Mouse (Mus musculus): ENCODE data around the gene C1qtnf6. TPM values are rescaled to one million over a fixed set of nuclear protein-coding genes. Genes with fewer than 3 reads are reported as not detected.

Gene C1qtnf6
- polyA plus RNA-seq, 1 experiment: 3.1 TPM

GRCm38 (mm10) chr15:78520112-78520715 lies 11.0 kb downstream of the C1qtnf6 start:
- Histone ChIP-seq H3K4me1 (ENCODE audit: control insufficient read depth, insufficient read depth, low read length) (peaks cover 10% of the 10 kb centered on the region; the same call in 1 of the 2 replicates), H3K4me3 (replicated peaks; ENCODE audit: insufficient read depth, low read depth, low read length) (no peak overlapping the region), H3K27me3 (ENCODE audit: control insufficient read depth, insufficient read depth, low read length) (no peaks in the 10 kb centered on the region), H3K27ac (ENCODE audit: insufficient read depth, low read length) (no peak overlapping the region)
- WGBS: 47% methylated on average over 13 of the region's 13 CpGs
- DNase-seq: peak in 1 of 2 experiments; percentile 14
- no peak for TF ChIP-seq POLR2A (IDR thresholded peaks at IDR 0.05; ENCODE audit: borderline replicate concordance, insufficient read depth, low read length)
- no peak for TF ChIP-seq CTCF (IDR thresholded peaks at IDR 0.05; ENCODE audit: borderline replicate concordance, insufficient read depth, low read depth, low read length)

- WGBS: 67% methylated on average over 7 of the region's 7 CpGs
- no peak overlapping the region for H3K4me3 ChIP-seq (replicated peaks; ENCODE audit: insufficient read depth, low read depth, low read length)
- TF ChIP-seq CTCF (IDR thresholded peaks at IDR 0.05; ENCODE audit: borderline replicate concordance, insufficient read depth, low read depth, low read length) (no peak), POLR2A (IDR thresholded peaks at IDR 0.05; ENCODE audit: borderline replicate concordance, insufficient read depth, low read length) (no peak)
These were observed 13.0 kb downstream of the C1qtnf6 start for GRCm38 (mm10) chr15:78518221-78518620.

DNA sequence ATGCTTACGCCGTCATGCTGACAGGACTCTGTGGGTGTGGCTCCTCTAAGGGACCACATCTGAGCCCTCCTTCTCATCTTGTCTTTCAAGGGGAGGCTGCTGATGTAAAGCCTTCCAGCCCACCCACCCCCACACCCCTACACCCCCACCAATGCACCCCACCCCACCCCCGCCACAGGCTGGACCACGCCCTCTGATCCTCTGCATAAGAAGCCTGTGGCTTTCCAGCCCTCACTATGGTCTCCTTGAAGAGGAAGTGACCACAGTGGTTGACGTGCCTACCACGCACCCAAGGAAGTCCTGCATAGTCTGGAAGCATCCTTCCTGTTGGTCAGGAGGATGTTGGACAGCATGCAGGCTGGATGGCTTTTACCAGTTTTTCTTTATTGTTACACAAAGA lies 15.5 kb downstream of the C1qtnf6 start:
- Histone ChIP-seq H3K4me3 (replicated peaks; ENCODE audit: insufficient read depth, low read depth, low read length) (no peak overlapping the region), H3K4me1 (ENCODE audit: control insufficient read depth, insufficient read depth, low read length) (peaks cover 12% of the 10 kb centered on the region; the same call in 1 of the 2 replicates), H3K27me3 (ENCODE audit: control insufficient read depth, insufficient read depth, low read length) (no peaks in the 10 kb centered on the region), H3K27ac (ENCODE audit: insufficient read depth, low read length) (no peak overlapping the region)
- 96% methylated on average over 6 of the region's 6 CpGs for whole genome bisulfite sequencing
- no peak for DNase-seq
- TF ChIP-seq CTCF (IDR thresholded peaks at IDR 0.05; ENCODE audit: borderline replicate concordance, insufficient read depth, low read depth, low read length) (no peak), POLR2A (IDR thresholded peaks at IDR 0.05; ENCODE audit: borderline replicate concordance, insufficient read depth, low read length) (no peak)

More at GRCm38 (mm10) chr15:78518221-78518620, 13.0 kb downstream of the C1qtnf6 start:
- Histone ChIP-seq H3K27me3 (ENCODE audit: control insufficient read depth, insufficient read depth, low read length) (no peaks in the 10 kb centered on the region), H3K27ac (ENCODE audit: insufficient read depth, low read length) (no peak overlapping the region), H3K4me1 (ENCODE audit: control insufficient read depth, insufficient read depth, low read length) (peaks cover 12% of the 10 kb centered on the region; the same call in 1 of the 2 replicates)
- no peak for DNase-seq

DNA sequence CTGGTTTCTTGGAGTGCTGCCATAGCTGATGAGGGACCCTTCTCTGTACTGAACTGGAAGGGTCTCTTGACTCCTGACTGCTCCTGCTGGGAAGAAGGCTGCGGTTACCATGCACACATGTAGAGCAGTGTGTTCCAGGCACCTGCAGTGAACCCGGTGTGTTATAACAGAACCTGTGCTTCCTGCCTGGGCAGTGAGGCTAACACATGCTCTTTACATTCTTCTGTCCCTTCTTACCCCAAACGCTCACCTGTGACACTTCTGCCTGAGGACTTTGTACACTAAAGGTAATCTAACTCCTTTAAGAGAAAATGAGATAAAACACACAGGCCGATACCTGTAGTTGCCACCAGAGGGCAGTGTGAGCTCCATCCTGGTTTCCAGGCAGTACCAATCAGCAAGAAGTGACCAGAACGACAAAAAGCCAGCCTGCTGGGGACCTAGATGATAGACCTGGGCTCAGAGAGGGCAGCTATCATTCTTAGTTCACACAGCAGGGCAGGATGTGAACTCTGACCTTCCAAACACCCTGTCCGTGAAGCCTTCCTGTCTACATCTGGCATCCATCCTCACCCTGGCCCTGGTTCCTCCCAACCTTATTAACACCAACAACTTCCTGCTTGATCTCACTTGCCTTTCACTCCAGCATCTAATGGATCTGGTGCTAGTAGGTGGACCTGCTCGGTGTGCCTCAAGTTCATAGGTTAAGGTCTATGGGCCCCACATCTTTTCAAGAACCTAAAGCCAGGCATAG lies 16.6 kb downstream of the C1qtnf6 start:
- peaks cover 9% of the 10 kb centered on the region; the same call in 1 of the 2 replicates for H3K4me1 ChIP-seq (ENCODE audit: control insufficient read depth, insufficient read depth, low read length)
- WGBS: 22% methylated on average over 7 of the region's 7 CpGs
- H3K27ac ChIP-seq (ENCODE audit: insufficient read depth, low read length): no peak overlapping the region
- no peak for TF ChIP-seq POLR2A (IDR thresholded peaks at IDR 0.05; ENCODE audit: borderline replicate concordance, insufficient read depth, low read length)
- TF ChIP-seq CTCF (IDR thresholded peaks at IDR 0.05; ENCODE audit: borderline replicate concordance, insufficient read depth, low read depth, low read length): peak; percentile 92
- H3K27me3 ChIP-seq (ENCODE audit: control insufficient read depth, insufficient read depth, low read length): no peaks in the 10 kb centered on the region
- DNase-seq: peak; percentile 76 to 87
- H3K4me3 ChIP-seq (replicated peaks; ENCODE audit: insufficient read depth, low read depth, low read length): no peak overlapping the region

DNA sequence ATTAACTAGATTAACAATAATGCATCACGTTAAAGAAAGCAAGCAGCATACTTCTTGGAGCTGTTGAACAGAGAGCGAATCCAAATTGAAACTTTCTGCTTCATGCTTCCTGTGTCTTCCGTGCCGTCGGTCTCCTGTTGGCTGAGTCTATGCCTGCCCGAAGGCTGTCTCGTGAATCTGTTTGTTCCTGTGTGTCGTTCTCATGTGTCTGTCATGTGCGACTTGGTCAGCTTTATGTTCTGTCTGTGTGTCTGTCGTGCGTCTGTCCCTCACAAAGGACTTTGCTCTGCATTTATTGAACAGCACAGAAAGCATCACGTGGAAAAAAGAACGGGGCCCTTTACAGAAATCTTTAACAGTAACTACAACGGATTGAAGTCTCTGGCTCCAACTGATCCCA lies 18.2 kb downstream of the C1qtnf6 start:
- H3K27me3 ChIP-seq (ENCODE audit: control insufficient read depth, insufficient read depth, low read length): no peaks in the 10 kb centered on the region
- TF ChIP-seq CTCF (IDR thresholded peaks at IDR 0.05; ENCODE audit: borderline replicate concordance, insufficient read depth, low read depth, low read length) (no peak), POLR2A (IDR thresholded peaks at IDR 0.05; ENCODE audit: borderline replicate concordance, insufficient read depth, low read length) (no peak)
- DNase-seq: no peak
- no peak overlapping the region for H3K4me3 ChIP-seq (replicated peaks; ENCODE audit: insufficient read depth, low read depth, low read length)
- 92% methylated on average over 14 of the region's 14 CpGs for whole genome bisulfite sequencing
- H3K4me1 ChIP-seq (ENCODE audit: control insufficient read depth, insufficient read depth, low read length): peaks cover 9% of the 10 kb centered on the region; the same call in 1 of the 2 replicates
- H3K27ac ChIP-seq (ENCODE audit: insufficient read depth, low read length): no peak overlapping the region

GRCm38 (mm10) chr15:78511951-78512350 lies 19.3 kb downstream of the C1qtnf6 start:
- H3K27me3 ChIP-seq (ENCODE audit: control insufficient read depth, insufficient read depth, low read length): no peaks in the 10 kb centered on the region
- no peak overlapping the region for H3K4me3 ChIP-seq (replicated peaks; ENCODE audit: insufficient read depth, low read depth, low read length)
- no peak for DNase-seq
- TF ChIP-seq CTCF (IDR thresholded peaks at IDR 0.05; ENCODE audit: borderline replicate concordance, insufficient read depth, low read depth, low read length) (no peak), POLR2A (IDR thresholded peaks at IDR 0.05; ENCODE audit: borderline replicate concordance, insufficient read depth, low read length) (no peak)
- H3K4me1 ChIP-seq (ENCODE audit: control insufficient read depth, insufficient read depth, low read length): peaks cover 9% of the 10 kb centered on the region; the same call in 1 of the 2 replicates
- WGBS: 87% methylated on average over 7 of the region's 7 CpGs
- no peak overlapping the region for H3K27ac ChIP-seq (ENCODE audit: insufficient read depth, low read length)

GRCm38 (mm10) chr15:78510736-78511135 lies 20.5 kb downstream of the C1qtnf6 start:
- no peak for DNase-seq
- no peaks in the 10 kb centered on the region for H3K27me3 ChIP-seq (ENCODE audit: control insufficient read depth, insufficient read depth, low read length)
- peaks cover 9% of the 10 kb centered on the region; the same call in 1 of the 2 replicates for H3K4me1 ChIP-seq (ENCODE audit: control insufficient read depth, insufficient read depth, low read length)
- H3K27ac ChIP-seq (ENCODE audit: insufficient read depth, low read length): no peak overlapping the region
- 89% methylated on average over 6 of the region's 6 CpGs for WGBS
- TF ChIP-seq POLR2A (IDR thresholded peaks at IDR 0.05; ENCODE audit: borderline replicate concordance, insufficient read depth, low read length): no peak
- no peak for TF ChIP-seq CTCF (IDR thresholded peaks at IDR 0.05; ENCODE audit: borderline replicate concordance, insufficient read depth, low read depth, low read length)
- no peak overlapping the region for H3K4me3 ChIP-seq (replicated peaks; ENCODE audit: insufficient read depth, low read depth, low read length)

Measured in cerebellum, adult 2 months (tissue).